Mouse (Mus musculus) heart, embryonic 12.5 days (tissue): ENCODE results near the gene Btbd1. TPM values are rescaled to one million over a fixed set of nuclear protein-coding genes. Genes with fewer than 3 reads are reported as not detected.
A peak's percentile ranks its signal among the peaks of the same experiment; 100 is the strongest.

Source experiments
- ATAC-seq: fragments of 200-750 bp; cut with Nextera tagmentation; 2 replicates; pipeline ENCODE4 v1.8.0; 2017; ENCODE audit warnings: moderate TSS enrichment, moderate library complexity; ENCODE audit not compliant: insufficient number of reproducible peaks, low FRiP score
- H3K27ac ChIP-seq: fragments of 300-500 bp; sonication (generic); 2 replicates; pipeline ENCODE4 v1.5.1; 2016; ENCODE audit warnings: mild to moderate bottlenecking, moderate library complexity; ENCODE audit not compliant: poor library complexity, severe bottlenecking
- H3K27me3 ChIP-seq: fragments of 300-500 bp; sonication (generic); replicated peaks from 2 replicates; pipeline ENCODE4 v1.6.1; 2016; ENCODE audit warnings: mild to moderate bottlenecking, moderate library complexity
- H3K36me3 ChIP-seq: fragments of 300-500 bp; sonication (generic); 2 replicates; pipeline ENCODE4 v1.6.1; 2016; ENCODE audit warnings: mild to moderate bottlenecking, moderate library complexity
- H3K4me1 ChIP-seq: fragments of 300-500 bp; sonication (generic); replicated peaks from 2 replicates; pipeline ENCODE4 v1.6.1; 2016; ENCODE audit warnings: mild to moderate bottlenecking
- H3K4me2 ChIP-seq: fragments of 300-500 bp; sonication (generic); 2 replicates; pipeline ENCODE4 v1.6.1; 2016; ENCODE audit warnings: mild to moderate bottlenecking, moderate library complexity
- H3K4me3 ChIP-seq: fragments of 300-500 bp; sonication (generic); 2 replicates; pipeline ENCODE4 v1.5.1; 2016; ENCODE audit warnings: mild to moderate bottlenecking
- H3K9ac ChIP-seq: fragments of 300-500 bp; sonication (generic); 2 replicates; pipeline ENCODE4 v1.6.1; 2016; ENCODE audit warnings: mild to moderate bottlenecking, moderate library complexity
- H3K9me3 ChIP-seq: fragments of 300-500 bp; sonication (generic); replicated peaks from 2 replicates; pipeline ENCODE4 v1.6.1; 2016; ENCODE audit warnings: mild to moderate bottlenecking, moderate library complexity
- WGBS: fragments of 180-500 bp; shearing (Covaris S2); methylation state at CpG from one replicate; pipeline ENCODE4 v1.1.7; 2016; 5-methylcytosine and 5-hydroxymethylcytosine counted together
- polyA plus RNA-seq: library from polyadenylated mRNA; unstranded; fragments of >200 nt; fragmentation: Nextera tagmentation; extraction: Ambion mirVana; gene quantifications from 2 replicates; pipeline ENCODE4 v1.2.1, GENCODE M21; 2016

Gene Btbd1
- polyA plus RNA-seq, 1 experiment from 2014 or later, result 114 TPM

GRCm38 (mm10) chr7:81861461-81861860, 32.2 kb upstream of the Btbd1 start:
- H3K4me2 ChIP-seq, result no peak overlapping the region

GRCm38 (mm10) chr7:81860996-81861395, 31.8 kb upstream of the Btbd1 start:
- 56% methylated on average over 5 of the region's 5 CpGs for WGBS
- ATAC-seq, result no peak
- H3K27me3 ChIP-seq, result peaks cover 6% of the 10 kb centered on the region; the same call in 1 of the 2 replicates
- no peak overlapping the region for H3K4me2 ChIP-seq
- no peak overlapping the region for H3K4me3 ChIP-seq
- no peaks in the 10 kb centered on the region for H3K9me3 ChIP-seq
- H3K4me1 ChIP-seq, result peaks cover 54% of the 10 kb centered on the region
- no peak overlapping the region for H3K9ac ChIP-seq
- peaks cover 13% of the 10 kb centered on the region for H3K36me3 ChIP-seq
- H3K27ac ChIP-seq, result no peak overlapping the region

More at GRCm38 (mm10) chr7:81861461-81861860, 32.2 kb upstream of the Btbd1 start:
- peaks cover 18% of the 10 kb centered on the region for H3K36me3 ChIP-seq
- WGBS, result 78% methylated on average over 2 of the region's 2 CpGs
- ATAC-seq, result no peak
- peaks cover 6% of the 10 kb centered on the region; the same call in 1 of the 2 replicates for H3K27me3 ChIP-seq
- no peak overlapping the region for H3K27ac ChIP-seq
- no peaks in the 10 kb centered on the region for H3K9me3 ChIP-seq
- H3K4me3 ChIP-seq, result no peak overlapping the region
- no peak overlapping the region for H3K9ac ChIP-seq
- peaks cover 54% of the 10 kb centered on the region for H3K4me1 ChIP-seq

- 30% methylated on average over 11 of the region's 11 CpGs for WGBS
- Histone ChIP-seq H3K27me3 (peaks cover 6% of the 10 kb centered on the region; the same call in 1 of the 2 replicates), H3K4me2 (peak overlapping the region; percentile 96), H3K9ac (peak overlapping the region; percentile 80; the same call in 1 of the 2 replicates), H3K9me3 (no peaks in the 10 kb centered on the region), H3K4me3 (peak overlapping the region; percentile 76), H3K36me3 (peaks cover 4% of the 10 kb centered on the region; the same call in 1 of the 2 replicates), H3K27ac (no peak overlapping the region), H3K4me1 (peaks cover 56% of the 10 kb centered on the region)
- no peak for ATAC-seq
Observed at GRCm38 (mm10) chr7:81860071-81860470, 30.8 kb upstream of the Btbd1 start.

- peak; percentile 29; the same call in 1 of the 2 replicates for ATAC-seq
- peaks cover 65% of the 10 kb centered on the region for H3K4me1 ChIP-seq
- WGBS, result under 1% methylated on average over 64 of the region's 64 CpGs
- no peaks in the 10 kb centered on the region for H3K9me3 ChIP-seq
- peak within 1 kb of the TSS; percentile 76 for H3K4me3 ChIP-seq
- H3K9ac ChIP-seq, result peak within 1 kb of the TSS; percentile 80
- H3K27me3 ChIP-seq, result peaks cover 6% of the 10 kb centered on the region; the same call in 1 of the 2 replicates
- H3K36me3 ChIP-seq, result no peaks in the 10 kb centered on the region
- peak within 1 kb of the TSS; percentile 96 for H3K4me2 ChIP-seq
- H3K27ac ChIP-seq, result peak within 1 kb of the TSS; percentile 9; the same call in 1 of the 2 replicates
Observed at GRCm38 (mm10) chr7:81858968-81859721, 29.9 kb upstream of the Btbd1 start, which contains the start of gene Tm6sf1. Gene Tm6sf1, plus strand, starts transcription at chr7:81859001.

GRCm38 (mm10) chr7:81858236-81858635, 29.0 kb upstream of the Btbd1 start:
- Histone ChIP-seq H3K27me3 (peaks cover 6% of the 10 kb centered on the region; the same call in 1 of the 2 replicates), H3K27ac (no peak overlapping the region), H3K4me2 (peak overlapping the region; percentile 96), H3K4me3 (peak overlapping the region; percentile 76; the same call in 1 of the 2 replicates), H3K36me3 (no peaks in the 10 kb centered on the region), H3K4me1 (peaks cover 62% of the 10 kb centered on the region), H3K9me3 (no peaks in the 10 kb centered on the region), H3K9ac (no peak overlapping the region)
- no peak for ATAC-seq
- 9% methylated on average over 9 of the region's 9 CpGs for WGBS

- peaks cover 6% of the 10 kb centered on the region; the same call in 1 of the 2 replicates for H3K27me3 ChIP-seq
- no peak overlapping the region for H3K4me3 ChIP-seq
- H3K4me2 ChIP-seq, result no peak overlapping the region
- H3K9ac ChIP-seq, result no peak overlapping the region
- no peak for ATAC-seq
- H3K4me1 ChIP-seq, result peaks cover 42% of the 10 kb centered on the region
- no peaks in the 10 kb centered on the region for H3K36me3 ChIP-seq
- no peaks in the 10 kb centered on the region for H3K9me3 ChIP-seq
- WGBS, result 73% methylated on average over 4 of the region's 4 CpGs
- H3K27ac ChIP-seq, result no peak overlapping the region
Observed at GRCm38 (mm10) chr7:81856221-81856620, 27.0 kb upstream of the Btbd1 start.

- Histone ChIP-seq H3K27me3 (peaks cover 6% of the 10 kb centered on the region; the same call in 1 of the 2 replicates), H3K9ac (no peak within 1 kb of the TSS), H3K4me2 (peak within 1 kb of the TSS; percentile 58), H3K4me1 (peaks cover 37% of the 10 kb centered on the region), H3K4me3 (no peak within 1 kb of the TSS), H3K9me3 (no peaks in the 10 kb centered on the region), H3K36me3 (no peaks in the 10 kb centered on the region), H3K27ac (peak within 1 kb of the TSS; percentile 71)
- 70% methylated on average over 1 of the region's 1 CpGs for WGBS
- no peak for ATAC-seq
Observed at GRCm38 (mm10) chr7:81855694-81856093, 26.5 kb upstream of the Btbd1 start, which contains the start of gene Gm10160. Gene Gm10160, minus strand, starts transcription at chr7:81855794.

- no peaks in the 10 kb centered on the region for H3K36me3 ChIP-seq
- peaks cover 6% of the 10 kb centered on the region; the same call in 1 of the 2 replicates for H3K27me3 ChIP-seq
- no peak overlapping the region for H3K9ac ChIP-seq
- ATAC-seq, result peak; percentile 29; the same call in 1 of the 2 replicates
- peak overlapping the region; percentile 58 for H3K4me2 ChIP-seq
- H3K9me3 ChIP-seq, result no peaks in the 10 kb centered on the region
- H3K27ac ChIP-seq, result peak overlapping the region; percentile 71
- peaks cover 27% of the 10 kb centered on the region for H3K4me1 ChIP-seq
- H3K4me3 ChIP-seq, result no peak overlapping the region
- 36% methylated on average over 8 of the region's 8 CpGs for WGBS
Observed at GRCm38 (mm10) chr7:81854568-81855307, 25.5 kb upstream of the Btbd1 start.

GRCm38 (mm10) chr7:81851706-81852105, 22.5 kb upstream of the Btbd1 start:
- H3K4me2 ChIP-seq, result no peak overlapping the region
- ATAC-seq, result no peak
- no peak overlapping the region for H3K27ac ChIP-seq
- no peaks in the 10 kb centered on the region for H3K36me3 ChIP-seq
- 58% methylated on average over 3 of the region's 3 CpGs for WGBS
- H3K9me3 ChIP-seq, result no peaks in the 10 kb centered on the region
- H3K4me3 ChIP-seq, result no peak overlapping the region
- no peak overlapping the region for H3K9ac ChIP-seq
- H3K27me3 ChIP-seq, result no peaks in the 10 kb centered on the region
- peaks cover 18% of the 10 kb centered on the region for H3K4me1 ChIP-seq

- Histone ChIP-seq H3K9ac (no peak overlapping the region), H3K4me2 (no peak overlapping the region), H3K4me3 (no peak overlapping the region), H3K27me3 (no peaks in the 10 kb centered on the region), H3K27ac (no peak overlapping the region), H3K4me1 (peaks cover 22% of the 10 kb centered on the region), H3K9me3 (no peaks in the 10 kb centered on the region), H3K36me3 (no peaks in the 10 kb centered on the region)
- no peak for ATAC-seq
- WGBS, result 72% methylated on average over 6 of the region's 6 CpGs
Observed at GRCm38 (mm10) chr7:81850171-81850570, 20.9 kb upstream of the Btbd1 start.

GRCm38 (mm10) chr7:81849633-81850032, 20.4 kb upstream of the Btbd1 start:
- WGBS, result 76% methylated on average over 7 of the region's 7 CpGs
- H3K4me2 ChIP-seq, result no peak overlapping the region
- no peak for ATAC-seq

More at GRCm38 (mm10) chr7:81849633-81850032, 20.4 kb upstream of the Btbd1 start:
- peaks cover 17% of the 10 kb centered on the region for H3K4me1 ChIP-seq
- no peak overlapping the region for H3K9ac ChIP-seq
- H3K27ac ChIP-seq, result no peak overlapping the region
- no peak overlapping the region for H3K4me3 ChIP-seq
- H3K9me3 ChIP-seq, result no peaks in the 10 kb centered on the region
- H3K27me3 ChIP-seq, result no peaks in the 10 kb centered on the region
- H3K36me3 ChIP-seq, result no peaks in the 10 kb centered on the region
